In the genomic region with DNA sequence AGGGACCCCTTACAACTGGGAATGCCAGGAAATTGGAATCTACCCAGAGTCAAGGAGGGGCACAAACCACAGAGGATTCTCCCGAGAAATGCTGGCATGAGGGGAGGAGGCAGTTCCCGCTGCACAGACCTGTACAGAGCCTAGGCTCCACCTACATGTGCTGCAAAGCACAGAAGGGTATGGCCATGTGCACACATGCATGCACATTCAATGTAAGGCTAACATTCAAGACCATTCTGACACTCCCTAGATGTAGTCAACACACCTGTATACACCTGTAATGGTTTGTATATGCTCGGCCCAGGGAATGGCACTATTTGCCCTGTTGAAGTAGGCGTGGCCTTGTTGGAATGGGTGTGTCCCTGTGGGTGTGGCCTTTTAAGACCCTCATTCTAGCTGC, we compare ENCODE assay signal across 13 mouse cellular contexts.
"Had no signal": no experiment of that assay in that cellular context is flagged by ENCODE, and none has a peak within 500 bp of the region (broad histone marks: within the 10 kb centered on the region; RNA-seq: fewer than 3 reads in every experiment).

No protein-coding gene starts in this region.

- H3K27ac ChIP-seq: kidney, embryonic 15.5 days; limb, embryonic 13.5 days; liver, embryonic 13.5 days; midbrain, embryonic 13.5 days had no signal

- H3K36me3 ChIP-seq: kidney, embryonic 15.5 days; limb, embryonic 13.5 days; liver, embryonic 13.5 days; midbrain, embryonic 13.5 days had no signal

- H3K4me2 ChIP-seq: kidney, embryonic 15.5 days; limb, embryonic 13.5 days; liver, embryonic 13.5 days; midbrain, embryonic 13.5 days had no signal

- H3K4me3 ChIP-seq: kidney, embryonic 15.5 days; limb, embryonic 13.5 days; liver, embryonic 13.5 days; midbrain, embryonic 13.5 days had no signal

- DNase-seq: kidney, adult 2 months; kidney, postnatal 14 days; kidney, postnatal 4 days; left cerebral cortex, postnatal 4 days; liver, embryonic 13.5 days; lung, adult 2 months; lung, postnatal 14 days; lung, postnatal 4 days; thymus, postnatal 25 days had no signal

- H3K4me1 ChIP-seq: liver, embryonic 13.5 days had no signal

- H3K9ac ChIP-seq: kidney, embryonic 15.5 days; limb, embryonic 13.5 days; liver, embryonic 13.5 days; midbrain, embryonic 13.5 days had no signal

- H3K9me3 ChIP-seq: kidney, embryonic 15.5 days; limb, embryonic 13.5 days; liver, embryonic 13.5 days; midbrain, embryonic 13.5 days had no signal

- ATAC-seq: intestine, postnatal 0 days had no signal

- H3K27me3 ChIP-seq: kidney, embryonic 15.5 days; limb, embryonic 13.5 days; liver, embryonic 13.5 days had no signal
